Mouse (Mus musculus): Measurements from ENCODE around the gene Dnajc30. TPM values are rescaled to one million over a fixed set of nuclear protein-coding genes. Genes with fewer than 3 reads are reported as not detected.

Gene Dnajc30
- polyA plus RNA-seq (2017; shearing (Covaris generic)), result 24.1 TPM

GRCm38 (mm10) chr5:135063629-135064381 lies at the start of gene Dnajc30:
Dnajc30 (plus strand) TSS chr5:135064202.

GRCm38 (mm10) chr5:135023344-135024173 lies 40.4 kb upstream of the Dnajc30 start, which contains the start of gene Stx1a:
Stx1a (plus strand) TSS chr5:135023482.

GRCm38 (mm10) chr5:135064909-135065446 lies 976 bp downstream of the Dnajc30 start, which contains the start of gene Bud23:
Bud23 (minus strand) TSS chr5:135064959.

GRCm38 (mm10) chr5:135077564-135078481 lies 13.8 kb downstream of the Dnajc30 start, which contains the start of gene Vps37d:
Vps37d (minus strand) TSS chr5:135078266.

GRCm38 (mm10) chr5:135089653-135090052 lies 25.7 kb downstream of the Dnajc30 start, which contains the start of gene Mlxipl:
Mlxipl (plus strand) TSS chr5:135089890.

Other genes with a start within 250 kb of the Dnajc30 start
- gene Tmem270, start 157.5 kb upstream of the Dnajc30 start, polyA plus RNA-seq (2017; shearing (Covaris generic)), result not detected
- not detected for gene Cldn13, start 148.7 kb upstream of the Dnajc30 start, polyA plus RNA-seq (2017; shearing (Covaris generic))
- 21.8 TPM for gene Mettl27, start 131.8 kb upstream of the Dnajc30 start, polyA plus RNA-seq (2017; shearing (Covaris generic))
- not detected for gene Cldn4, start 117.3 kb upstream of the Dnajc30 start, polyA plus RNA-seq (2017; shearing (Covaris generic))
- gene Cldn3, start 78.0 kb upstream of the Dnajc30 start, polyA plus RNA-seq (2017; shearing (Covaris generic)), result not detected
- 101 TPM for gene Abhd11, start 55.0 kb upstream of the Dnajc30 start, polyA plus RNA-seq (2017; shearing (Covaris generic))
- gene Stx1a, start 40.7 kb upstream of the Dnajc30 start, polyA plus RNA-seq (2017; shearing (Covaris generic)), result 14.9 TPM
- gene Bud23, start 757 bp downstream of the Dnajc30 start, polyA plus RNA-seq (2017; shearing (Covaris generic)), result 114 TPM
- not detected for gene Vps37d, start 14.1 kb downstream of the Dnajc30 start, polyA plus RNA-seq (2017; shearing (Covaris generic))
- gene Mlxipl, start 25.7 kb downstream of the Dnajc30 start, polyA plus RNA-seq (2017; shearing (Covaris generic)), result 0.22 TPM
- gene Tbl2, start 85.5 kb downstream of the Dnajc30 start, polyA plus RNA-seq (2017; shearing (Covaris generic)), result 21.8 TPM
- gene Bcl7b, start 104.1 kb downstream of the Dnajc30 start, polyA plus RNA-seq (2017; shearing (Covaris generic)), result 68.8 TPM
- gene Baz1b, start 123.1 kb downstream of the Dnajc30 start, polyA plus RNA-seq (2017; shearing (Covaris generic)), result 15.5 TPM
- not detected for gene Fzd9, start 187.0 kb downstream of the Dnajc30 start, polyA plus RNA-seq (2017; shearing (Covaris generic))

Data from CD4-positive, CD25-positive, alpha-beta regulatory T cell, adult 9 weeks (primary cell).